Mouse (Mus musculus) spleen, postnatal 0 days (tissue): ENCODE data around the gene Gm28048. TPM values are rescaled to one million over a fixed set of nuclear protein-coding genes. Genes with fewer than 3 reads are reported as not detected.

ENCODE experiments used
- polyA plus RNA-seq: library from polyadenylated mRNA; unstranded; fragments of >200 nt; fragmentation: Nextera tagmentation; extraction: Ambion mirVana; gene quantifications from 2 replicates; pipeline ENCODE4 v1.2.1, GENCODE M21; 2015

The Gm28048 gene
- 14.0 and 18.1 TPM in 2 replicates for polyA plus RNA-seq

DNA sequence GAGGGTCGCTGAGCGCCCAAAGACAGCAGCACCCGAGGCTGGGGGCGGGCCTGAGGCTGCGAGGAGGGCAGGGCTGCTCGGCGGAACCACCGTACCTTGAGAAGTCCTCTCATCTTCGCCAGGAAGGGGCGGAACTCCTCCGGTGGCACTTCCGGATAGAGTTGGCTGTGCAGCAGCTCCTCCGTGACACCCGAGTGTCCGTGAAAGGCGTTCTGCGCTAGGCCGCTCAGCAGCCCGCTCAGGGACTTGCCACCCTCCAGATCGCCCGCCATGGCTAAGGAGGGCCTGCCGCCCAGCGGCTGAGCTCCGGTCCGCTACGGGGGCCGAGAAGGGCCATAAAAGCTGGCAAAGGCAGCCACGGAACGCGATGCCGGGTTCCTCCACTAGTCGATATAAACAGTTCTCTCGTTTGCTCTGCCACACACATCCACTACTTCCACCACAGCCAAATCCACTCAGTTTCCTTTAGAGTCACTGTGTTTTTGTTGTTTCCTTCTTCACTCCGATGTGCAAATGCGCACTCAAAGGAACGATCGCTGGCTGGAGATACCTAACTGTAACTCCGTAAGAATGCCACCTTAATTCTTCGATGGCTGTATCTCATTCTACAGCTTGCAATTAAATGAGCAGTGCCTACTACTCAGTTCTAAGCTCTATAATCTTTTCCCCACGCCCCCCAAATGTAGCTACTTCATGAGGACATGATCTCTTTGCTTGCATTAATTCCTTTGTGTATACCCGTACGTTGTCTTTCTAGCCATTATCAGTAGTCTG is at the start of gene Gm28048, which contains the start of gene Commd1:
Gene Gm28048 (minus strand): TSS at position 107 of the 774 bp plus-strand sequence.
Gene Commd1 (minus strand): TSS at position 399 of the 774 bp plus-strand sequence.

DNA sequence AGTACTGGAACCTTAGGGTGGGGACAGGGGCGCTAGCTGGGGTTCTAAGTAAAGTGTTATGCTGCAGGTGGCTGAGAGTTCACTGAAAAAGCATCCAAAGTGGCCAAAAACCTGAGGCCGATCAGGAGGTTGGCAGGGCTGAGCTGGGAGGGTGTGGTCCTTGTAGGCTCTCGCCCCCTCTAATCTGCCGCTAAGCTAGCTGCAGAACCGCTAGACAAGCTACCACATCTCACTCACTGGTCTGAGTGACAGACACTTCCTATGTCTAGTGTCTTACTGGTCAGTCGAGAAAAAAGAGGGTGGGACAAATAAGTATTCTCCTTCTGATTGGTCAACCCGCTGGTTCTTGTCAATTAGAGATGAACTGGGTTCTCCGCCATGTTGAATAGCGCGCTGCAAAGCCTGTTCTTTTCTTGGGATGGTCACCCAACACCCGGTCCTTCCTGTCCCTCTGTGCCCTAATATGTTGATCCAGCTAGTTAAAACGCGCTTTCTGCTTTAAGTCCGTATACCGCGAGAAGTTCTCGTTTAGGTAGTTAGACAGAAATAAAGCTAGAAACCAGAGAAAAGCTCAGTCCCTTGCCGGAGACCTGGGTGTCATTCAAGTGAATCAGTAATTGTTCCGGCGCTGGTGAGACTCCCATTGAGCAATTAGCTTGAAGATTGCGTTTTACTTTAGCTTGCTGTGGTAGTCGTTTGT is 25.7 kb upstream of the Gm28048 start, which contains the start of gene Fam161a:
Gene Fam161a (plus strand): TSS at position 51 of the 700 bp plus-strand sequence.

DNA sequence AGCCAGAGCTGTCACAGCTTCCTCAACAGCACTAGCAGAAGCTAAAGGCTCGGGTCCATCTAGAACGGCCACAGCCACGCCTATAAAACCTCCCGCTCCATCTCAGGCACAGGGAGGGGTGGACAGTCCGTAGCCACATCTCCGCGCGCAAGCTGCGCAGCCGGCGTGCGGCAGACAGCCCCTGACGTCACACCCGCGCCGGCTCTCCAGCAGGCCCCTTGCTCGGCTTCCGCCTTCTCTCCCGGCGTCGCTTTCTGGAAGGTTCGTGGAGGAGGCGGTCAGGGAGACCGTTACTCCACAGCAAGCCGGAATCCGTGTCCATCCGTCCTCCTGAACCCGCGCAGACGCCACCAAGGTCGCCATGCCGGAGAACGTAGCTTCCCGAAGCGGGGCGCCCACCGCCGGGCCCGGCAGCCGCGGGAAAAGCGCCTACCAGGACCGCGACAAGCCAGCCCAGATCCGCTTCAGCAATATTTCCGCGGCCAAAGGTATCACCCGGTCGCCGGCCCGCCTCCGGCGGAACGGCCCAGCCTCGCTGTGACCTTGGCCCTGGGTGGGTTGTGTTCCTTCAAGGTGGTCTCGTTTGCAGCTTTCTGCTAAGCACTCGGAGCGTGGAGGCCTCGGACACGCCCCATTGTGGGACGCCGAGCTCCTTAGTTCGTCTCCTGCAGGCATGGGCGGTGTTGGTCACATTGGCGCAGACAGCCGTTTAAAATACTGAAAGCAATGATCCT is 8.7 kb upstream of the Gm28048 start, which contains the start of gene Cct4:
Gene Cct4 (plus strand): TSS at position 127 of the 734 bp plus-strand sequence.

DNA sequence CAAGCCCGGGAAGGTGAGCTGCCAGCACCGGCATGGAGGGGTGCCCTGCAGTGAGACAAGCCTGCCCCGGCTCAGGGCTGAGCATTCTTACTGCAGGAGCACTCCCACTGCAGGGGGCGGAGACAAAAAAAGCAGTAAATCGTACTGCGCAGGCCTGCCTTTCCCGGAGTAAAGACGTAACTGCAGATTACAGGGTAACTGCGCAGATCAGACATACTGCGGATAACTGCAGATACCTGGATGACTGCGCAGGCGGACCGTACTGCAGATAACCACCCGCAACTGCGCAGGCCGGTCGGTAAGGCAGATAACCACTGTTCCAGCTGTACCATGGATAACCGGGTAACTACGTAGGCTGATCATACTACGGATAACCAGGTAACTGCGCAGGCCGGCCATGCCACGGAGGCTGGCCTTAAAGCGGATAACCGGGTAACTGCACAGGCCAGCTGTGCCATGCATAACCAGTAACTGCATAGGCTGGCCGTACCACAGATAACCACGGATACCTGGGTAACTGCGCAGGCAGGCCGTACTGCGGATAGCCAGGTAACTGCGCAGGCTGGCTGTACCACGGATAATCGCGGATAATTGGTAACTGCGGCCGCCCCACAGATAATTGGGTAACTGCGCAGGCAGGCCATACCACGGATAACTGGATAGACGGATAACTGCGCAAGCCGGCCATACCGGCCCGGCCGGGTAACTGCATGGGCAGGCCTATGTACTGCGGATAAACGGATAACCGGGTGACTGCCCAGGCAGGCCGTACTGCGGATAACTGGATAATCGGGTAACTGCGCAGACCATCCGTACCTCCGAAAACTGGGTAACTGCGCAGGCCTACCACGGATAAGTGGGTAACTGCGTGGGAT is 9.8 kb downstream of the Gm28048 start, which contains the start of gene Zrsr1:
Gene Zrsr1 (plus strand): TSS at position 171 of the 875 bp plus-strand sequence.

GRCm38 (mm10) chr11:22860335-22861227 is 121.3 kb downstream of the Gm28048 start, which contains the start of gene B3gnt2:
Gene B3gnt2 (minus strand): TSS chr11:22860961.

Other genes starting within 250 kb of the Gm28048 start
- gene B3gnt2, start 121.1 kb downstream of the Gm28048 start, polyA plus RNA-seq = 6.8 and 10.2 TPM in 2 replicates
- gene Zrsr1, start 10.1 kb downstream of the Gm28048 start, polyA plus RNA-seq = 2.7 and 4.5 TPM in 2 replicates
- gene Commd1, start 292 bp upstream of the Gm28048 start, polyA plus RNA-seq = 161 and 167 TPM in 2 replicates
- 155 and 158 TPM in 2 replicates for gene Cct4, start 8.4 kb upstream of the Gm28048 start, polyA plus RNA-seq
- 1.8 and 2.3 TPM in 2 replicates for gene Fam161a, start 25.4 kb upstream of the Gm28048 start, polyA plus RNA-seq